Mouse (Mus musculus) CH12.LX (cell line): Measurements from ENCODE around the gene Hist1h4h. TPM values are rescaled to one million over a fixed set of nuclear protein-coding genes. Genes with fewer than 3 reads are reported as not detected.
"Not testable (repeated sequence)": the region's sequence is repeated elsewhere in the genome, so short reads cannot be mapped to it uniquely, and the experiment has no call there.

ENCODE experiments used
- DNase-seq: peaks from one replicate; pipeline ENCODE4 v3.0.0-alpha.2; 2013; ENCODE audit errors: extremely low read depth
- H3K27ac ChIP-seq: 2 replicates; pipeline ENCODE4 v1.5.1; 2012; ENCODE audit warnings: low read depth, mild to moderate bottlenecking, control low read depth, moderate library complexity; ENCODE audit not compliant: insufficient read depth
- H3K27me3 ChIP-seq: replicated peaks from 2 replicates; pipeline ENCODE3; 2012; ENCODE audit warnings: inconsistent platforms
- H3K36me3 ChIP-seq, 2 experiments: replicated peaks in 1 of 2; 2 replicates each; pipeline versions ENCODE3 to v1.6.1; 2012; ENCODE audit warnings: inconsistent platforms in 1 of 2, low read length in 1 of 2, mild to moderate bottlenecking in 1 of 2, mixed read lengths in 1 of 2, moderate library complexity in 1 of 2; ENCODE audit not compliant: control insufficient read depth in 1 of 2, insufficient read depth in 1 of 2
- H3K4me1 ChIP-seq, 2 experiments: 2 replicates each; pipeline ENCODE4 v1.6.1; 2012; ENCODE audit warnings: inconsistent platforms in 1 of 2, moderate library complexity in 1 of 2; ENCODE audit not compliant: insufficient read depth in 2 of 2, control insufficient read depth in 1 of 2
- H3K4me2 ChIP-seq: 2 replicates; pipeline ENCODE4 v1.6.1; 2012; ENCODE audit warnings: low read depth, mild to moderate bottlenecking, control low read depth; ENCODE audit not compliant: poor library complexity, insufficient read depth, severe bottlenecking
- H3K4me3 ChIP-seq, 3 experiments: fragments of 150-350 bp in 1 of 3; sonication (generic) in 1 of 3; replicated peaks in 1 of 3; 2 replicates each; pipeline versions ENCODE3 to v1.5.1; 2011 to 2012; ENCODE audit warnings: low read depth in 2 of 3, low read length in 2 of 3, mild to moderate bottlenecking in 2 of 3, moderate library complexity in 2 of 3, control low read depth in 1 of 3, improper control_type of control experiment in 1 of 3, inconsistent platforms in 1 of 3, mixed read lengths in 1 of 3; ENCODE audit not compliant: poor library complexity in 1 of 3
- H3K79me2 ChIP-seq: replicated peaks from 2 replicates; pipeline ENCODE4 v1.6.1; 2012; ENCODE audit warnings: mild to moderate bottlenecking, moderate library complexity; ENCODE audit not compliant: control insufficient read depth, poor library complexity, insufficient read depth, severe bottlenecking; ENCODE audit errors: extremely low read depth
- H3K9ac ChIP-seq: 2 replicates; pipeline ENCODE4 v1.6.1; 2012; ENCODE audit warnings: low read depth, mild to moderate bottlenecking, control low read depth, moderate library complexity; ENCODE audit not compliant: insufficient read depth
- H3K9me3 ChIP-seq: replicated peaks from 2 replicates; pipeline ENCODE3; 2012; ENCODE audit warnings: low read length, inconsistent platforms, mixed read lengths
- BHLHE40 ChIP-seq: IDR thresholded peaks from 2 replicates; pipeline ENCODE4 v1.6.1; 2011; ENCODE audit warnings: mild to moderate bottlenecking, low read depth, low read length, improper control_type of control experiment
- CHD1 ChIP-seq: IDR thresholded peaks from 2 replicates; pipeline ENCODE4 v1.6.1; 2012; ENCODE audit warnings: low read depth, low read length, improper control_type of control experiment, inconsistent platforms
- CHD2 ChIP-seq: IDR thresholded peaks from 2 replicates; pipeline ENCODE4 v1.6.1; 2011; ENCODE audit warnings: low read length, improper control_type of control experiment
- E2F4 ChIP-seq: IDR thresholded peaks from 2 replicates; pipeline ENCODE4 v1.6.1; 2011; ENCODE audit warnings: low read depth, low read length, improper control_type of control experiment; ENCODE audit not compliant: insufficient replicate concordance
- HCFC1 ChIP-seq: IDR thresholded peaks from 2 replicates; pipeline ENCODE4 v1.6.1; 2012; ENCODE audit warnings: low read depth, mild to moderate bottlenecking, inconsistent platforms, low read length, improper control_type of control experiment
- IRF4 ChIP-seq: IDR thresholded peaks from 2 replicates; pipeline ENCODE4 v1.6.1; 2014; ENCODE audit warnings: low read depth, mild to moderate bottlenecking, inconsistent platforms, low read length, improper control_type of control experiment
- KAT2A ChIP-seq: IDR thresholded peaks from 2 replicates; pipeline ENCODE4 v1.6.1; 2012; ENCODE audit warnings: low read length, improper control_type of control experiment, inconsistent platforms; ENCODE audit not compliant: insufficient replicate concordance
- MAX ChIP-seq: IDR thresholded peaks from 2 replicates; pipeline ENCODE4 v1.6.1; 2011; ENCODE audit warnings: low read length, improper control_type of control experiment
- MAZ ChIP-seq: IDR thresholded peaks from 2 replicates; pipeline ENCODE4 v1.6.1; 2012; ENCODE audit warnings: low read depth, mild to moderate bottlenecking, inconsistent platforms, low read length, improper control_type of control experiment, moderate library complexity
- MXI1 ChIP-seq: IDR thresholded peaks from 2 replicates; pipeline ENCODE4 v1.6.1; 2011; ENCODE audit warnings: mild to moderate bottlenecking, low read depth, low read length, improper control_type of control experiment
- MYC ChIP-seq: IDR thresholded peaks from 2 replicates; pipeline ENCODE4 v1.6.1; 2011; ENCODE audit warnings: low read depth, mild to moderate bottlenecking, improper control_type of control experiment, low read length
- NELFE ChIP-seq: IDR thresholded peaks from 2 replicates; pipeline ENCODE4 v1.6.1; 2011; ENCODE audit warnings: low read depth, low read length, improper control_type of control experiment
- NRF1 ChIP-seq: IDR thresholded peaks from 2 replicates; pipeline ENCODE4 v1.6.1; 2014; ENCODE audit warnings: low read depth, mild to moderate bottlenecking, inconsistent platforms, low read length, improper control_type of control experiment, moderate library complexity
- POLR2A ChIP-seq: IDR thresholded peaks from 2 replicates; pipeline ENCODE4 v1.6.1; 2011; ENCODE audit warnings: low read depth, mild to moderate bottlenecking, improper control_type of control experiment, low read length
- POLR2AphosphoS2 ChIP-seq: IDR thresholded peaks from 2 replicates; pipeline ENCODE4 v1.6.1; 2011; ENCODE audit warnings: low read depth, low read length, improper control_type of control experiment
- RCOR1 ChIP-seq: conservative IDR thresholded peaks from 2 replicates; pipeline ENCODE4 v1.6.1; 2012; ENCODE audit warnings: low read depth, mild to moderate bottlenecking, inconsistent platforms, low read length, improper control_type of control experiment
- SIN3A ChIP-seq: IDR thresholded peaks from 2 replicates; pipeline ENCODE4 v1.6.1; 2012; ENCODE audit warnings: low read length, improper control_type of control experiment, inconsistent platforms
- TBP ChIP-seq: conservative IDR thresholded peaks from 2 replicates; pipeline ENCODE4 v1.6.1; 2011; ENCODE audit warnings: low read depth, low read length, improper control_type of control experiment
- TCF12 ChIP-seq: IDR thresholded peaks from 2 replicates; pipeline ENCODE4 v1.6.1; 2014; ENCODE audit warnings: low read depth, mild to moderate bottlenecking, inconsistent platforms, low read length, improper control_type of control experiment
- UBTF ChIP-seq: IDR thresholded peaks from 2 replicates; pipeline ENCODE4 v1.6.1; 2012; ENCODE audit warnings: low read depth, mild to moderate bottlenecking, inconsistent platforms, low read length, improper control_type of control experiment, moderate library complexity
- USF2 ChIP-seq: conservative IDR thresholded peaks from 2 replicates; pipeline ENCODE4 v1.6.1; 2011; ENCODE audit warnings: low read depth, low read length, improper control_type of control experiment
- ZMIZ1 ChIP-seq: IDR thresholded peaks from 2 replicates; pipeline ENCODE4 v1.6.1; 2012; ENCODE audit warnings: low read depth, mild to moderate bottlenecking, inconsistent platforms, low read length, improper control_type of control experiment
- dilution Hi-C: fragments of 300-500 bp; cut with MboI; formaldehyde crosslinking; loops from 2 replicates; pipeline ENCODE4 v1.14.3; 2020; ENCODE audit warnings: low sequenced_read_pairs; ENCODE audit not compliant: extremely low pct_unique_long_range_greater_than_20kb, extremely low pct_ligation_motif_present
- in situ Hi-C: fragments of 300-500 bp; cut with MboI; formaldehyde crosslinking; loops from 3 replicates; pipeline ENCODE4 v1.14.3; 2019; ENCODE audit warnings: low sequenced_read_pairs, low pct_ligation_motif_present, low pct_unique_long_range_greater_than_20kb, mixed read lengths
- polyA plus RNA-seq: library from polyadenylated mRNA; unstranded; fragments of >175 nt; gene quantifications from 2 replicates; pipeline ENCODE4 v1.2.1, GENCODE M21; 2012; ENCODE audit warnings: low read depth; ENCODE audit not compliant: insufficient read length
- total RNA-seq, 2 experiments: library from RNA; depleted of rRNA; stranded (reverse); fragments of 300-350 nt in 1 of 2; fragments of >200 nt in 1 of 2; gene quantifications; 2 replicates each; pipeline ENCODE4 v1.2.3; 2012 to 2014

Hist1h4h gene
- total and polyA plus RNA-seq, 3 experiments, result 5.5 to 4,957 (median 19.4) TPM

GRCm38 (mm10) chr13:23535137-23536075, 4.6 kb downstream of the Hist1h4h start, which contains the start of gene Hist1h3g:
Gene Hist1h3g (plus strand): TSS chr13:23535422.
- TF ChIP-seq MAX (peak; percentile 40; the same call in 1 of the 2 replicates), TCF12 (peak; percentile 87; the same call in 1 of the 2 replicates), KAT2A (peak; percentile 68; the same call in 1 of the 2 replicates), E2F4 (peak; percentile 100), UBTF (peak; percentile 97), USF2 (peak; percentile 18), NRF1 (peak; percentile 85), ZMIZ1 (peak; percentile 99), POLR2AphosphoS2 (peak; percentile 100), CHD2 (peak; percentile 88), IRF4 (peak; percentile 31; the same call in 1 of the 2 replicates), TBP (peak; percentile 98), NELFE (peak; percentile 99), MYC (peak; percentile 77), MAZ (0 out of 2 replicates have a peak, but pooled peaks have one; percentile 13), RCOR1 (0 out of 2 replicates have a peak, but pooled peaks have one; percentile 68), SIN3A (peak; percentile 61), BHLHE40 (peak; percentile 19; the same call in 1 of the 2 replicates), POLR2A (peak; percentile 97), CHD1 (peak; percentile 95; the same call in 1 of the 2 replicates), MXI1 (0 out of 2 replicates have a peak, but pooled peaks have one; percentile 25), HCFC1 (peak; percentile 48)
- Histone ChIP-seq H3K4me1 (peaks cover 9 to 51% of the 10 kb centered on the region in 2 experiments; a peak in 3 of 4 replicates), H3K4me3 (peak within 1 kb of the TSS; percentile 49 to 70 (median 55)), H3K27ac (peak within 1 kb of the TSS; percentile 93), H3K4me2 (peak within 1 kb of the TSS; percentile 98), H3K9ac (peak within 1 kb of the TSS; percentile 100)
- H3K79me2 ChIP-seq, dilution Hi-C loops, in situ Hi-C loops, H3K9me3 ChIP-seq, H3K36me3 ChIP-seq, H3K27me3 ChIP-seq: not testable (repeated sequence)
- peak; percentile 98 for DNase-seq
